Mouse (Mus musculus) left cerebral cortex, adult 18-20 months (tissue): ENCODE measurements around the gene Tshb. TPM values are rescaled to one million over a fixed set of nuclear protein-coding genes. Genes with fewer than 3 reads are reported as not detected.

ENCODE experiments used
- DNase-seq, 2 experiments: peaks; one replicate each; pipeline ENCODE4 v3.0.0; 2021 to 2022; ENCODE audit warnings: low spot score in 2 of 2, mixed read lengths in 1 of 2
- total RNA-seq, 2 experiments: library from RNA; stranded (reverse); gene quantifications; 2 replicates each; pipeline ENCODE4 v1.2.3; 2021

Gene Tshb
- total RNA-seq, 2 experiments from 2014 or later = not detected

GRCm38 (mm10) chr3:102738161-102738901, 44.2 kb downstream of the Tshb start:
- DNase-seq = no peak

- DNase-seq = no peak
Measured at GRCm38 (mm10) chr3:102737106-102737505, 45.4 kb downstream of the Tshb start.

- DNase-seq = no peak
Measured at GRCm38 (mm10) chr3:102736436-102736835, 46.1 kb downstream of the Tshb start.

- DNase-seq = no peak
Measured at GRCm38 (mm10) chr3:102735638-102736037, 46.9 kb downstream of the Tshb start.

- DNase-seq = peak in 1 of 2 experiments; percentile 9
Measured at GRCm38 (mm10) chr3:102735031-102735558, 47.4 kb downstream of the Tshb start.

GRCm38 (mm10) chr3:102734313-102735030, 48.0 kb downstream of the Tshb start, which contains the start of gene Tspan2:
Tspan2 (plus strand) TSS chr3:102734529.
- peak; percentile 17 to 45 for DNase-seq

GRCm38 (mm10) chr3:102733936-102734312, 48.6 kb downstream of the Tshb start:
- no peak for DNase-seq

- DNase-seq = no peak
Measured at GRCm38 (mm10) chr3:102733050-102733449, 49.5 kb downstream of the Tshb start.

- no peak for DNase-seq
Measured at GRCm38 (mm10) chr3:102732619-102733018, 49.9 kb downstream of the Tshb start.

- no peak for DNase-seq
Measured at GRCm38 (mm10) chr3:102731112-102731511, 51.4 kb downstream of the Tshb start.

- DNase-seq = no peak
Measured at GRCm38 (mm10) chr3:102729416-102729815, 53.1 kb downstream of the Tshb start.

Other genes with a start within 250 kb of the Tshb start
- 10 to 100 TPM; 34.6 to 39.4 TPM for gene Tspan2, start 48.2 kb downstream of the Tshb start, total RNA-seq
- gene Sycp1, start 153.4 kb upstream of the Tshb start, total RNA-seq = not detected
- not detected for gene Nr1h5, start 181.4 kb upstream of the Tshb start, total RNA-seq
- 10 to 100 TPM; 62.1 to 66.3 TPM for gene Sike1, start 213.0 kb upstream of the Tshb start, total RNA-seq
- 100 to 1,000 TPM; 234 to 238 TPM for gene Csde1, start 237.7 kb upstream of the Tshb start, total RNA-seq